Mouse (Mus musculus) liver, postnatal 0 days (tissue): ENCODE results near the gene Cers1. TPM values are rescaled to one million over a fixed set of nuclear protein-coding genes. Genes with fewer than 3 reads are reported as not detected.

Experiments
- ATAC-seq: fragments of 200-750 bp; cut with Nextera tagmentation; 2 replicates; pipeline ENCODE4 v1.8.0; 2017; ENCODE audit warnings: mild to moderate bottlenecking, moderate library complexity
- DNase-seq: peaks from one replicate; pipeline ENCODE4 v3.0.0-alpha.2; 2016
- H3K27ac ChIP-seq: fragments of 300-500 bp; sonication (generic); 2 replicates; pipeline ENCODE4 v1.5.1; 2014; ENCODE audit warnings: antibody characterized with exemption, moderate library complexity, mild to moderate bottlenecking, low read depth
- H3K27me3 ChIP-seq: fragments of 300-500 bp; sonication (generic); 2 replicates; pipeline ENCODE4 v1.6.1; 2014; ENCODE audit warnings: low read length, control low read depth, mixed read lengths; ENCODE audit not compliant: insufficient read depth
- H3K36me3 ChIP-seq: fragments of 300-500 bp; sonication (generic); replicated peaks from 2 replicates; pipeline ENCODE4 v1.6.1; 2014; ENCODE audit warnings: mild to moderate bottlenecking, control low read depth, low read length, moderate library complexity, mixed read lengths; ENCODE audit not compliant: insufficient read depth
- H3K4me1 ChIP-seq: fragments of 300-500 bp; sonication (generic); 2 replicates; pipeline ENCODE4 v1.6.1; 2014; ENCODE audit warnings: antibody characterized with exemption, mild to moderate bottlenecking, control low read depth; ENCODE audit not compliant: insufficient read depth
- H3K4me2 ChIP-seq: fragments of 300-500 bp; sonication (generic); 2 replicates; pipeline ENCODE4 v1.6.1; 2014; ENCODE audit warnings: low read depth, mild to moderate bottlenecking, low read length, moderate library complexity, mixed read lengths
- H3K4me3 ChIP-seq: fragments of 300-500 bp; sonication (generic); 2 replicates; pipeline ENCODE4 v1.5.1; 2014; ENCODE audit warnings: low read depth, low read length
- H3K9ac ChIP-seq: fragments of 300-500 bp; sonication (generic); replicated peaks from 2 replicates; pipeline ENCODE4 v1.6.1; 2014; ENCODE audit warnings: mild to moderate bottlenecking, moderate library complexity
- H3K9me3 ChIP-seq: fragments of 300-500 bp; sonication (generic); 2 replicates; pipeline ENCODE4 v1.6.1; 2016; ENCODE audit warnings: mild to moderate bottlenecking, control low read depth, low read length, mixed read lengths
- CTCF ChIP-seq: sonication (generic); IDR thresholded peaks from 2 replicates; pipeline ENCODE4 v1.5.1; 2016; ENCODE audit warnings: antibody characterized with exemption, low read depth
- EP300 ChIP-seq: IDR thresholded peaks from 2 replicates; pipeline ENCODE4 v1.6.1; 2016; ENCODE audit warnings: antibody characterized with exemption, low read depth, mild to moderate bottlenecking
- WGBS: fragments of 180-500 bp; shearing (Covaris S2); extraction: QIAGEN DNeasy Blood & Tissue Kit; methylation state at CpG from one replicate; pipeline ENCODE4 v1.1.7; 2014; ENCODE audit not compliant: insufficient replicate concordance; 5-methylcytosine and 5-hydroxymethylcytosine counted together
- polyA plus RNA-seq: library from polyadenylated mRNA; unstranded; fragments of >200 nt; fragmentation: Nextera tagmentation; extraction: Ambion mirVana; gene quantifications from 2 replicates; pipeline ENCODE4 v1.2.1, GENCODE M21; 2015

The Cers1 gene
- polyA plus RNA-seq, 1 experiment from 2014 or later: not detected

DNA sequence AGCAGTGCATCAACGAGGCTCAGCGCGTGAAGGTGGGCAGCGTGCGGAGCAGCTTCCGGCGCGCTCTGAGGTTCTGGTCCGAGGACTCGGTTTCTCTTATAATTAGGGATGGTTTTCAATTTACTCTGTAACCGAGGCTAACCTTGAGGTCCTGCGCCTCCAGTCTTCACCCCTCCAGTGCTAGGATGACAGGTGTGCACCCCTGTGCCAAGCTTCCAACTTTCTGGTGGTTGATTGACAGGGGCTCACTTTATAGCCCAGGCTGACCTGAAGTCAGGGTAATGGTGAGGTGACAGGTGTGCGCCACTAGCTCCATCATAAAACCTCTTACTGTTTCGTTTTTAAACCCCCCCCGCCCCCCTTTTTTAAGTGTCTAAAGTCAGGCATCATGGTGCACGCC, 12.7 kb upstream of the Cers1 start:
- WGBS: 2% methylated on average over 16 of the region's 16 CpGs
- ATAC-seq (no peak), DNase-seq (no peak)
- H3K4me2 ChIP-seq: peak overlapping the region; percentile 90
- H3K27ac ChIP-seq: peak overlapping the region; percentile 68
- H3K36me3 ChIP-seq: peaks cover 37% of the 10 kb centered on the region
- TF ChIP-seq EP300 (no peak), CTCF (no peak)
- peak overlapping the region; percentile 85 for H3K4me3 ChIP-seq
- H3K9ac ChIP-seq: peak overlapping the region; percentile 84
- H3K4me1 ChIP-seq: peaks cover 21% of the 10 kb centered on the region
- H3K27me3 ChIP-seq: no peaks in the 10 kb centered on the region
- no peaks in the 10 kb centered on the region for H3K9me3 ChIP-seq

- Histone ChIP-seq H3K4me3 (no peak overlapping the region), H3K36me3 (peaks cover 70% of the 10 kb centered on the region), H3K9ac (no peak overlapping the region), H3K9me3 (no peaks in the 10 kb centered on the region), H3K27me3 (no peaks in the 10 kb centered on the region), H3K27ac (no peak overlapping the region), H3K4me2 (no peak overlapping the region), H3K4me1 (no peaks in the 10 kb centered on the region)
- WGBS: 36% methylated on average over 2 of the region's 2 CpGs
- ATAC-seq: peak; percentile 53; the same call in 1 of the 2 replicates
- DNase-seq: peak; percentile 60
- TF ChIP-seq CTCF (peak; percentile 78), EP300 (no peak)
These were observed 6.3 kb upstream of the Cers1 start for GRCm38 (mm10) chr8:70309311-70309710.

DNA sequence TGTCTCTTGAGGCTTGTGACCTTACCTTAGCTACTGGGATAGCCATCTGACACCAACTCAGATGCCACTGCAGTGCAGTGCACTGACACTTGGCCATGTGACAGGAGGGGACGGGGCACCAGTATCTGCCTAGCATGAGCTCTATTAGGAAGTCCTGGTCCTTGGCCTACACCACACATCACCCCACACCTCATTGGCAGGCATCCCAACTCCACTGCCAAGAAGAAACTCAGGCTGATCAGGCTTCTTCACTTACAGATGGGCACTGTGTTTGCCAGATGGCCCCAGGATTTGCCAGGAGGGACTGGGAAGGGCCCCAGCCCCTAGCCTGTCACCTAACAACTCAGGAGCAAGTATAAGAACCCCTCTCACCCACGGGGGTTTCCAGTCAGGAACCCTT, 2.2 kb upstream of the Cers1 start:
- H3K36me3 ChIP-seq: peaks cover 32% of the 10 kb centered on the region
- WGBS: 75% methylated on average over 2 of the region's 2 CpGs

GRCm38 (mm10) chr8:70316511-70317504, 1.2 kb downstream of the Cers1 start:
- 27% methylated on average over 15 of the region's 15 CpGs for whole genome bisulfite sequencing
- 0 out of 2 replicates have a peak, but pooled peaks have one; percentile 2 for ATAC-seq
- Histone ChIP-seq H3K4me2 (no peak overlapping the region), H3K9ac (no peak overlapping the region), H3K4me3 (no peak overlapping the region), H3K4me1 (peaks cover 11% of the 10 kb centered on the region), H3K27me3 (peaks cover 29% of the 10 kb centered on the region), H3K36me3 (peaks cover 14% of the 10 kb centered on the region; the same call in 1 of the 2 replicates), H3K9me3 (no peaks in the 10 kb centered on the region), H3K27ac (no peak overlapping the region)
- no peak for TF ChIP-seq CTCF
- TF ChIP-seq EP300: no peak
- no peak for DNase-seq

More for the DNA sequence above, 2.2 kb upstream of the Cers1 start:
- H3K27ac ChIP-seq: no peak overlapping the region
- TF ChIP-seq CTCF: no peak
- no peak for TF ChIP-seq EP300
- peaks cover 29% of the 10 kb centered on the region for H3K27me3 ChIP-seq
- no peak overlapping the region for H3K4me3 ChIP-seq
- H3K9ac ChIP-seq: no peak overlapping the region
- DNase-seq: no peak
- no peak for ATAC-seq
- no peak overlapping the region for H3K4me2 ChIP-seq
- H3K4me1 ChIP-seq: peaks cover 11% of the 10 kb centered on the region
- no peaks in the 10 kb centered on the region for H3K9me3 ChIP-seq

- Histone ChIP-seq H3K27me3 (peaks cover 29% of the 10 kb centered on the region), H3K9me3 (no peaks in the 10 kb centered on the region), H3K4me2 (no peak overlapping the region), H3K27ac (no peak overlapping the region), H3K9ac (no peak overlapping the region), H3K36me3 (peaks cover 8% of the 10 kb centered on the region; the same call in 1 of the 2 replicates), H3K4me3 (no peak overlapping the region), H3K4me1 (peaks cover 11% of the 10 kb centered on the region)
- no peak for ATAC-seq
- TF ChIP-seq EP300 (no peak), CTCF (no peak)
- WGBS: 78% methylated on average over 5 of the region's 5 CpGs
- no peak for DNase-seq
These were observed 2.3 kb downstream of the Cers1 start for GRCm38 (mm10) chr8:70317872-70318271.

DNA sequence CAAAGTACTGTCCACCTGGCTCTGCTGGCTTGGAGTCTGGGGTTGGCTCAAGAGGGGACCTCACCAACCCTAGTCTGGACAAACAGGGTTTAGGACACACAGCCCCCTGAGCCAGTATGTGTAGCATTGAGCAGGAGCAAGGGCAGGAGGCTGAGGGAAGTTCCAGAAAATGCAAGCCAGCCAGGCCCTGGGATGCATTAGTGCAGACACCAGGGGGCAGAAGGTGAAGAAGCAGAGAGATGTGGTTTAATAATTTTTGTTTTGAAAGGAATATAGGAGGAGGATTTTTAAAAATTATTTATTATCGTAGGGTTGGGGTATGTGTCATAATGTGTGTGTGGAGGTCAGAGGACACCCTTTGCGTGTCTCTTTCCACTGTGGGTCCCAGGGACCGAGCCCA, 8.1 kb downstream of the Cers1 start:
- no peaks in the 10 kb centered on the region for H3K27me3 ChIP-seq
- no peak overlapping the region for H3K9ac ChIP-seq
- DNase-seq (no peak), ATAC-seq (no peak)
- H3K9me3 ChIP-seq: no peaks in the 10 kb centered on the region
- no peak overlapping the region for H3K27ac ChIP-seq
- H3K4me3 ChIP-seq: no peak overlapping the region
- H3K36me3 ChIP-seq: no peaks in the 10 kb centered on the region
- peak; percentile 44 for TF ChIP-seq CTCF
- TF ChIP-seq EP300: no peak
- H3K4me2 ChIP-seq: no peak overlapping the region
- WGBS: 80% methylated on average over 3 of the region's 3 CpGs
- H3K4me1 ChIP-seq: 0 out of 2 replicates have a peak, but pooled peaks cover 4% of the 10 kb centered on the region
